Comparison of ENCODE assay signal across 9 mouse cellular contexts in the genomic region with DNA sequence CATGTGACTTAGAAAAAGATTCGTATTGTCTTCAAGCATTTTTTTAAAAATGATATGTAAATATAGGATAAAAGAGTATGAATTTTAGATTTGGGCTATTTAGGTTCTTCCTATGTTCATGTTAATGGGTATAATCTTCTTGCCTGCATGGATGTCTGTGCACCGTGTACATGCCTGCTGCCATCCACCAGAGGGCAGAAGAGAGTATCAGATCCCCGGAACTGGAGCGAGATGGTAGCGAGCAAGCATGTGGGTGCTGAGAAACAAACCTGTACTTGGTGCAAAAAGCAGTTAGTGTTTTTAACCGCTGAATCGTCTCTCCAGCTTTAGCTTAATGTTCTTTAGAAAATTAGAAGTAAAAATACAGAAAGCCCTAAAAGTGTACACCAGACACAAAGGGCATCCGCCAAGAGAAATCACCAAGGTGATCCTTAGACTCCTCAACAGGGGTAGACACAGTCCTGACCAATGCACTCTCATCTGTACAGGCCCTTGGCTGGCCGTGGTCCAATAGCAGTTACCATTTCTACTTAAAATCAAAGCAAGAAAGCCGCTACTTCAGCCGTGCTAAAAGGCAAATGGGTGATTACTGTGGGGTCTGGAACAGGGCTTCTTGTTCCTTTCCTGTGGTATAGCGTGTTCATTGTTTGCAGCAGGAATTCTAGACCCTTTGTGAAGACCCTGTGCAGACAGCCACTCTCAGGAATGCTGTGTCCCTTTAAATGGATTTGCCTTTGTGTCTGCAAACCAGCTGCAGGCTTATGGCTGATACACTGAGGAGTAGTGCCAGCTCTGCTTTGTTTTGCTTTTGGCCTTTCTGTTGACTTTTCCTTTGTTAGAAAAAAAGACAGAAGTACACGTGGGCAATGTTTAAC.
DNase-seq lines count a peak whose midpoint lies in the region; ATAC-seq lines count a peak whose summit lies in the region.
"Had no signal": no experiment of that assay in that cellular context is flagged by ENCODE, and none has a peak within 500 bp of the region (broad histone marks: within the 10 kb centered on the region; RNA-seq: fewer than 3 reads in every experiment).

No protein-coding gene starts in this region.

- no peak overlapping the region for H3K4me2 ChIP-seq in forebrain, embryonic 13.5 days
- H3K4me2 ChIP-seq in kidney, embryonic 15.5 days = no peak overlapping the region
- H3K4me2 ChIP-seq in stomach, embryonic 16.5 days (ENCODE audit: low read depth, low read length) = no peak overlapping the region
- H3K4me2 ChIP-seq: liver, embryonic 15.5 days had no signal

- no peak overlapping the region for H3K27ac ChIP-seq in forebrain, embryonic 13.5 days
- H3K27ac ChIP-seq in kidney, embryonic 15.5 days = no peak overlapping the region
- no peak overlapping the region for H3K27ac ChIP-seq in stomach, embryonic 16.5 days (ENCODE audit: low read length)
- H3K27ac ChIP-seq: liver, embryonic 15.5 days had no signal

- ATAC-seq in CD4-positive, CD25-positive, alpha-beta regulatory T cell, adult 4 months = peak; percentile 53
- ATAC-seq in forebrain, embryonic 13.5 days = peak; percentile 79
- ATAC-seq in kidney, embryonic 15.5 days (replicated peaks; ENCODE audit: low FRiP score) = 0 out of 2 replicates have a peak, but pooled peaks have one; percentile 43
- peak; percentile 74; the same call in 1 of the 2 replicates for ATAC-seq in stomach, embryonic 16.5 days (ENCODE audit: insufficient read depth, low FRiP score)

- no peak overlapping the region for H3K4me3 ChIP-seq in forebrain, embryonic 13.5 days
- H3K4me3 ChIP-seq in kidney, embryonic 15.5 days (replicated peaks) = no peak overlapping the region
- no peak overlapping the region for H3K4me3 ChIP-seq in stomach, embryonic 16.5 days (replicated peaks; ENCODE audit: low read length)
- H3K4me3 ChIP-seq: liver, embryonic 15.5 days had no signal

- 43% methylated on average over 13 of the region's 13 CpGs for WGBS in forebrain, embryonic 13.5 days
- 62% methylated on average over 13 of the region's 13 CpGs for WGBS in kidney, embryonic 15.5 days
- 51% methylated on average over 13 of the region's 13 CpGs for WGBS in stomach, embryonic 16.5 days

- intact Hi-C loops in heart, postnatal 25 days (cut with DNase I) = loop anchor here (2.0 kb wide), 1 partner anchor 310 kb away; no protein-coding TSS in a partner anchor

- H3K9me3 ChIP-seq in forebrain, embryonic 13.5 days (replicated peaks) = no peaks in the 10 kb centered on the region
- no peaks in the 10 kb centered on the region for H3K9me3 ChIP-seq in kidney, embryonic 15.5 days (replicated peaks)
- no peaks in the 10 kb centered on the region for H3K9me3 ChIP-seq in stomach, embryonic 16.5 days (replicated peaks; ENCODE audit: control insufficient read depth, low read length)
- H3K9me3 ChIP-seq: liver, embryonic 15.5 days had no signal

- H3K4me1 ChIP-seq in forebrain, embryonic 13.5 days = peaks cover 9% of the 10 kb centered on the region; the same call in 1 of the 2 replicates
- H3K4me1 ChIP-seq in kidney, embryonic 15.5 days = no peaks in the 10 kb centered on the region
- H3K4me1 ChIP-seq in stomach, embryonic 16.5 days (ENCODE audit: control insufficient read depth, insufficient read depth, low read length) = no peaks in the 10 kb centered on the region
- H3K4me1 ChIP-seq: liver, embryonic 15.5 days had no signal

- DNase-seq in heart, adult 18-20 months = peak; percentile 48 to 67
- DNase-seq in heart, postnatal 25 days (ENCODE audit: low spot score) = no peak
- DNase-seq in c-Kit-positive CD71-positive TER-119-negative erythroid progenitor cells, embryonic 14.5 days (ENCODE audit: low read depth) = peak; percentile 17
- DNase-seq in lung, postnatal 4 days = peak; percentile 25 to 43

- no peak overlapping the region for H3K9ac ChIP-seq in forebrain, embryonic 13.5 days
- H3K9ac ChIP-seq in kidney, embryonic 15.5 days = no peak overlapping the region
- H3K9ac ChIP-seq in stomach, embryonic 16.5 days (ENCODE audit: low read length) = no peak overlapping the region
- H3K9ac ChIP-seq: liver, embryonic 15.5 days had no signal

- H3K27me3 ChIP-seq in forebrain, embryonic 13.5 days = no peaks in the 10 kb centered on the region
- H3K27me3 ChIP-seq in kidney, embryonic 15.5 days = no peaks in the 10 kb centered on the region
- H3K27me3 ChIP-seq in stomach, embryonic 16.5 days (ENCODE audit: control insufficient read depth, insufficient read depth, low read length) = no peaks in the 10 kb centered on the region
- H3K27me3 ChIP-seq: liver, embryonic 15.5 days had no signal

- H3K36me3 ChIP-seq in forebrain, embryonic 13.5 days (ENCODE audit: poor library complexity, severe bottlenecking) = no peaks in the 10 kb centered on the region
- no peaks in the 10 kb centered on the region for H3K36me3 ChIP-seq in kidney, embryonic 15.5 days
- no peaks in the 10 kb centered on the region for H3K36me3 ChIP-seq in stomach, embryonic 16.5 days (ENCODE audit: control insufficient read depth, insufficient read depth, low read length)
- H3K36me3 ChIP-seq: liver, embryonic 15.5 days had no signal
